Mouse (Mus musculus): ENCODE measurements around the gene Pcyox1. TPM values are rescaled to one million over a fixed set of nuclear protein-coding genes. Genes with fewer than 3 reads are reported as not detected.

Pcyox1 gene
- polyA plus RNA-seq, 1 experiment = 23.7 TPM

- no peak for TF ChIP-seq MYOG (IDR thresholded peaks at IDR 0.05; ENCODE audit: control insufficient read depth, extremely low read depth, insufficient read length)
- no peak for TF ChIP-seq CTCF (IDR thresholded peaks at IDR 0.05; ENCODE audit: control insufficient read depth, insufficient read depth, insufficient read length)
- TF ChIP-seq MAX (IDR thresholded peaks at IDR 0.05) = no peak
- TF ChIP-seq FOSL1 (IDR thresholded peaks at IDR 0.05; ENCODE audit: insufficient read depth, low read length, poor library complexity, severe bottlenecking) = no peak
- TF ChIP-seq USF1 (IDR thresholded peaks at IDR 0.05; ENCODE audit: low read depth) = no peak
- Histone ChIP-seq H3ac (ENCODE audit: control insufficient read depth, insufficient read length, low read depth) (no peak overlapping the region), H3K27me3 (ENCODE audit: control insufficient read depth, insufficient read depth, insufficient read length) (no peaks in the 10 kb centered on the region), H3K36me3 (ENCODE audit: control insufficient read depth, insufficient read depth) (peaks cover 36% of the 10 kb centered on the region), H3K79me3 (ENCODE audit: low read depth) (peaks cover 8% of the 10 kb centered on the region), H3K4me3 (ENCODE audit: insufficient read depth, poor library complexity, severe bottlenecking) (no peak overlapping the region), H3K79me2 (ENCODE audit: control insufficient read depth, insufficient read depth) (peaks cover 18% of the 10 kb centered on the region)
These were observed 3.8 kb downstream of the Pcyox1 start for GRCm38 (mm10) chr6:86393187-86393586.

DNA sequence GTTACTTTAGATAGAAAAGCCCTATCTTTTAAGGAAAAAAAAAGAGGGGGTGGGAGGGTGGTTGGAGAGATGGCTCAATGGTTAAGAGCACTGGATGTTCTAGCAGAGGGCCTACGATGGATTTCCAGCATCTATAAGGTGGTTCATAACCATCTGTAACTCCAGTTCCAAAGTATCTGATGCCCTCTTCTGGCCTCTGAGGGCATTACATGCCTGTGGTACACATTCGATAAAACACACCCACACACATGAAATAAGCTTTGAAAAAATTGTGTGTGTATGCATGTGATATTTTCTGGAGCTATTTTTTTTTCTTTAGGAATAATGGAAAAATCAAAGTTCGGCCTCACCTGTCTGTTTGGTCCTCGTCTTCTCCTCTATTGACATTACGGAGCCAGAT is 5.6 kb downstream of the Pcyox1 start:
- Histone ChIP-seq H3K79me2 (ENCODE audit: control insufficient read depth, insufficient read depth) (peaks cover 17% of the 10 kb centered on the region), H3K36me3 (ENCODE audit: control insufficient read depth, insufficient read depth) (peaks cover 46% of the 10 kb centered on the region)

GRCm38 (mm10) chr6:86388461-86388860 is 8.5 kb downstream of the Pcyox1 start:
- Histone ChIP-seq H3K79me3 (ENCODE audit: low read depth) (peaks cover 2% of the 10 kb centered on the region), H3K27me3 (ENCODE audit: control insufficient read depth, insufficient read depth, insufficient read length) (no peaks in the 10 kb centered on the region), H3ac (ENCODE audit: control insufficient read depth, insufficient read length, low read depth) (no peak overlapping the region), H3K4me3 (ENCODE audit: insufficient read depth, poor library complexity, severe bottlenecking) (no peak overlapping the region), H3K36me3 (ENCODE audit: control insufficient read depth, insufficient read depth) (peaks cover 46% of the 10 kb centered on the region), H3K79me2 (ENCODE audit: control insufficient read depth, insufficient read depth) (no peaks in the 10 kb centered on the region)
- TF ChIP-seq MAX (IDR thresholded peaks at IDR 0.05) (no peak), CEBPB (IDR thresholded peaks at IDR 0.05; ENCODE audit: low read depth) (no peak), CTCF (IDR thresholded peaks at IDR 0.05; ENCODE audit: control insufficient read depth, insufficient read depth, insufficient read length) (no peak), USF1 (IDR thresholded peaks at IDR 0.05; ENCODE audit: low read depth) (no peak), MYOD1 (IDR thresholded peaks at IDR 0.05; ENCODE audit: control insufficient read depth, insufficient read length, low read depth) (no peak), MYOG (IDR thresholded peaks at IDR 0.05; ENCODE audit: control insufficient read depth, extremely low read depth, insufficient read length) (no peak), FOSL1 (IDR thresholded peaks at IDR 0.05; ENCODE audit: insufficient read depth, low read length, poor library complexity, severe bottlenecking) (no peak)

More for the DNA sequence above, 5.6 kb downstream of the Pcyox1 start:
- no peak for TF ChIP-seq MYOG (IDR thresholded peaks at IDR 0.05; ENCODE audit: control insufficient read depth, extremely low read depth, insufficient read length)
- no peak for TF ChIP-seq MAX (IDR thresholded peaks at IDR 0.05)
- no peak for TF ChIP-seq FOSL1 (IDR thresholded peaks at IDR 0.05; ENCODE audit: insufficient read depth, low read length, poor library complexity, severe bottlenecking)
- TF ChIP-seq USF1 (IDR thresholded peaks at IDR 0.05; ENCODE audit: low read depth) = no peak
- TF ChIP-seq MYOD1 (IDR thresholded peaks at IDR 0.05; ENCODE audit: control insufficient read depth, insufficient read length, low read depth) = no peak
- TF ChIP-seq CTCF (IDR thresholded peaks at IDR 0.05; ENCODE audit: control insufficient read depth, insufficient read depth, insufficient read length) = no peak
- TF ChIP-seq CEBPB (IDR thresholded peaks at IDR 0.05; ENCODE audit: low read depth) = no peak
- no peaks in the 10 kb centered on the region for H3K27me3 ChIP-seq (ENCODE audit: control insufficient read depth, insufficient read depth, insufficient read length)
- no peak overlapping the region for H3ac ChIP-seq (ENCODE audit: control insufficient read depth, insufficient read length, low read depth)
- H3K79me3 ChIP-seq (ENCODE audit: low read depth) = peaks cover 8% of the 10 kb centered on the region
- H3K4me3 ChIP-seq (ENCODE audit: insufficient read depth, poor library complexity, severe bottlenecking) = no peak overlapping the region

GRCm38 (mm10) chr6:86387313-86387712 is 9.6 kb downstream of the Pcyox1 start:
- H3K79me2 ChIP-seq (ENCODE audit: control insufficient read depth, insufficient read depth) = no peaks in the 10 kb centered on the region
- peaks cover 2% of the 10 kb centered on the region for H3K79me3 ChIP-seq (ENCODE audit: low read depth)
- no peaks in the 10 kb centered on the region for H3K27me3 ChIP-seq (ENCODE audit: control insufficient read depth, insufficient read depth, insufficient read length)
- H3K4me3 ChIP-seq (ENCODE audit: insufficient read depth, poor library complexity, severe bottlenecking) = no peak overlapping the region
- H3ac ChIP-seq (ENCODE audit: control insufficient read depth, insufficient read length, low read depth) = no peak overlapping the region
- TF ChIP-seq CTCF (IDR thresholded peaks at IDR 0.05; ENCODE audit: control insufficient read depth, insufficient read depth, insufficient read length) (no peak), USF1 (IDR thresholded peaks at IDR 0.05; ENCODE audit: low read depth) (no peak), CEBPB (IDR thresholded peaks at IDR 0.05; ENCODE audit: low read depth) (no peak), MYOD1 (IDR thresholded peaks at IDR 0.05; ENCODE audit: control insufficient read depth, insufficient read length, low read depth) (no peak), FOSL1 (IDR thresholded peaks at IDR 0.05; ENCODE audit: insufficient read depth, low read length, poor library complexity, severe bottlenecking) (no peak), MAX (IDR thresholded peaks at IDR 0.05) (no peak), MYOG (IDR thresholded peaks at IDR 0.05; ENCODE audit: control insufficient read depth, extremely low read depth, insufficient read length) (no peak)
- peaks cover 43% of the 10 kb centered on the region for H3K36me3 ChIP-seq (ENCODE audit: control insufficient read depth, insufficient read depth)

DNA sequence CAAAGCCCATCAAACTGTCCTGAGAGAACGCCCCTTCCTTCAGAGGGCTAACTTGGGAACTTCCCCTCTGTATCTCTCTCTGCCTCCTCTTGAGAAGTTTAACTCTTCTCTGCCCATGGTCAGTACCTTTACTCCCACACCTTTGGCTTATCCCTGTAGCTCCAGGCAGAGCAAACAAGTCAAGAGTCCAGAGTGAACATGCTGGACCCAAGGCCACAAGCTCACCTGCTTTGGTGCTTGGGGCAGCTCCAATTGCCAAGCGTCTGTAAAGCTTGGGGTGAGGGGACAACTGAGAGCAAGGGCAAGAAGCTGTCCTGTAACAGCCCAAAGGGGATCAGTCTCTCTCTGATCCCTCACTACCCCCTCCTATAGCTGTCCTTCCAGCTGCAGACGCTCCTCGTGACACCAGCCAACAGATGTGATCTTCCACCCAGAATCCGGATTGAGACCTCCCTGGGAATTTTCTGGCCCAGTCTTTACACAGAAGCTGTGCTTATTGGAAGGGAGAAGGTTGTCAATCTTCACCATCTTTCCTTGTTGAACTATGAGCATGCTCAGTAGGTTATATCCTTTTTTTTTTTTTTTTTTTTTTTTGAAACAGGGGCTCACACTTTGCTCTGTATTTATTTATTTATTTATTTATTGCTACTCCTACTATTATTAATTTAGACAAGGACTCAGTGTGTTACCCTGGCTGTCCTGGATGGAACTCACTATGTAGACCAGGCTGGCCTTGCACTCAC is 11.4 kb downstream of the Pcyox1 start:
- Histone ChIP-seq H3K79me2 (ENCODE audit: control insufficient read depth, insufficient read depth) (no peaks in the 10 kb centered on the region), H3K36me3 (ENCODE audit: control insufficient read depth, insufficient read depth) (peaks cover 28% of the 10 kb centered on the region), H3K79me3 (ENCODE audit: low read depth) (peaks cover 2% of the 10 kb centered on the region), H3K4me3 (ENCODE audit: insufficient read depth, poor library complexity, severe bottlenecking) (no peak overlapping the region), H3K27me3 (ENCODE audit: control insufficient read depth, insufficient read depth, insufficient read length) (no peaks in the 10 kb centered on the region), H3ac (ENCODE audit: control insufficient read depth, insufficient read length, low read depth) (no peak overlapping the region)
- TF ChIP-seq CEBPB (IDR thresholded peaks at IDR 0.05; ENCODE audit: low read depth) (no peak), MAX (IDR thresholded peaks at IDR 0.05) (no peak), FOSL1 (IDR thresholded peaks at IDR 0.05; ENCODE audit: insufficient read depth, low read length, poor library complexity, severe bottlenecking) (no peak), USF1 (IDR thresholded peaks at IDR 0.05; ENCODE audit: low read depth) (no peak), MYOG (IDR thresholded peaks at IDR 0.05; ENCODE audit: control insufficient read depth, extremely low read depth, insufficient read length) (no peak)
